Mouse (Mus musculus): ENCODE results near the gene Gm45716. TPM values are rescaled to one million over a fixed set of nuclear protein-coding genes. Genes with fewer than 3 reads are reported as not detected.
"Not testable (repeated sequence)": the region's sequence is repeated elsewhere in the genome, so short reads cannot be mapped to it uniquely, and the experiment has no call there.

Gene Gm45716
- polyA plus RNA-seq, 1 experiment from 2014 or later, result 22.0 TPM

GRCm38 (mm10) chr11:90275663-90276062 is 88.2 kb downstream of the Gm45716 start:
- 87% methylated on average over 7 of the region's 7 CpGs for WGBS
- Histone ChIP-seq H3K9ac (no peak overlapping the region), H3K36me3 (peaks cover 22% of the 10 kb centered on the region), H3K4me1 (replicated peaks) (no peaks in the 10 kb centered on the region), H3K9me3 (no peaks in the 10 kb centered on the region), H3K27ac (replicated peaks) (no peak overlapping the region), H3K4me3 (no peak overlapping the region), H3K4me2 (no peak overlapping the region), H3K27me3 (no peaks in the 10 kb centered on the region)
- no peak for ATAC-seq (ENCODE audit: low FRiP score, low read depth)

GRCm38 (mm10) chr11:90276150-90276549 is 88.7 kb downstream of the Gm45716 start:
- no peak for ATAC-seq (ENCODE audit: low FRiP score, low read depth)
- 82% methylated on average over 8 of the region's 8 CpGs for WGBS

GRCm38 (mm10) chr11:90276561-90276960 is 89.1 kb downstream of the Gm45716 start:
- H3K9me3 ChIP-seq, result no peaks in the 10 kb centered on the region
- H3K36me3 ChIP-seq, result peaks cover 22% of the 10 kb centered on the region
- no peak overlapping the region for H3K4me2 ChIP-seq
- no peak overlapping the region for H3K4me3 ChIP-seq
- H3K4me1 ChIP-seq (replicated peaks), result no peaks in the 10 kb centered on the region
- no peak overlapping the region for H3K27ac ChIP-seq (replicated peaks)
- ATAC-seq (ENCODE audit: low FRiP score, low read depth), result no peak
- no peaks in the 10 kb centered on the region for H3K27me3 ChIP-seq
- WGBS, result 82% methylated on average over 12 of the region's 12 CpGs
- H3K9ac ChIP-seq, result no peak overlapping the region

More at GRCm38 (mm10) chr11:90276150-90276549, 88.7 kb downstream of the Gm45716 start:
- H3K9me3 ChIP-seq, result no peaks in the 10 kb centered on the region
- H3K4me3 ChIP-seq, result no peak overlapping the region
- no peak overlapping the region for H3K9ac ChIP-seq
- H3K27me3 ChIP-seq, result no peaks in the 10 kb centered on the region
- no peak overlapping the region for H3K4me2 ChIP-seq
- H3K36me3 ChIP-seq, result peaks cover 22% of the 10 kb centered on the region
- H3K27ac ChIP-seq (replicated peaks), result no peak overlapping the region
- H3K4me1 ChIP-seq (replicated peaks), result no peaks in the 10 kb centered on the region

GRCm38 (mm10) chr11:90280069-90280468 is 92.6 kb downstream of the Gm45716 start:
- WGBS, result 92% methylated on average over 5 of the region's 5 CpGs
- no peak overlapping the region for H3K9ac ChIP-seq
- H3K36me3 ChIP-seq, result peaks cover 10% of the 10 kb centered on the region; the same call in 1 of the 2 replicates
- H3K27me3 ChIP-seq, result no peaks in the 10 kb centered on the region
- no peak overlapping the region for H3K4me3 ChIP-seq
- no peaks in the 10 kb centered on the region for H3K9me3 ChIP-seq
- no peak overlapping the region for H3K4me2 ChIP-seq
- no peak for ATAC-seq (ENCODE audit: low FRiP score, low read depth)
- H3K27ac ChIP-seq (replicated peaks), result no peak overlapping the region
- H3K4me1 ChIP-seq (replicated peaks), result no peaks in the 10 kb centered on the region

GRCm38 (mm10) chr11:90281943-90282342 is 94.5 kb downstream of the Gm45716 start:
- H3K4me3 ChIP-seq; H3K9ac ChIP-seq; H3K4me1 ChIP-seq (replicated peaks); H3K27me3 ChIP-seq; ATAC-seq (ENCODE audit: low FRiP score, low read depth); H3K36me3 ChIP-seq; H3K27ac ChIP-seq (replicated peaks); H3K4me2 ChIP-seq; H3K9me3 ChIP-seq: not testable (repeated sequence)
- 92% methylated on average over 2 of the region's 2 CpGs for WGBS

- WGBS, result 81% methylated on average over 4 of the region's 4 CpGs
- Histone ChIP-seq H3K9me3 (no peaks in the 10 kb centered on the region), H3K9ac (no peak overlapping the region), H3K27me3 (no peaks in the 10 kb centered on the region), H3K4me2 (no peak overlapping the region), H3K4me1 (replicated peaks) (no peaks in the 10 kb centered on the region), H3K36me3 (no peaks in the 10 kb centered on the region), H3K4me3 (no peak overlapping the region), H3K27ac (replicated peaks) (no peak overlapping the region)
- ATAC-seq (ENCODE audit: low FRiP score, low read depth), result no peak
These were observed 95.7 kb downstream of the Gm45716 start for GRCm38 (mm10) chr11:90283159-90283558.

GRCm38 (mm10) chr11:90283601-90284000 is 96.1 kb downstream of the Gm45716 start:
- no peaks in the 10 kb centered on the region for H3K4me1 ChIP-seq (replicated peaks)
- H3K27ac ChIP-seq (replicated peaks), result no peak overlapping the region
- no peak overlapping the region for H3K4me3 ChIP-seq
- no peaks in the 10 kb centered on the region for H3K9me3 ChIP-seq
- 87% methylated on average over 6 of the region's 6 CpGs for WGBS
- no peaks in the 10 kb centered on the region for H3K36me3 ChIP-seq
- ATAC-seq (ENCODE audit: low FRiP score, low read depth), result no peak
- no peak overlapping the region for H3K9ac ChIP-seq
- H3K4me2 ChIP-seq, result no peak overlapping the region
- H3K27me3 ChIP-seq, result no peaks in the 10 kb centered on the region

- Histone ChIP-seq H3K36me3 (no peaks in the 10 kb centered on the region), H3K4me3 (no peak overlapping the region), H3K4me1 (replicated peaks) (no peaks in the 10 kb centered on the region), H3K4me2 (no peak overlapping the region), H3K9me3 (no peaks in the 10 kb centered on the region), H3K27me3 (no peaks in the 10 kb centered on the region), H3K9ac (no peak overlapping the region), H3K27ac (replicated peaks) (no peak overlapping the region)
- ATAC-seq (ENCODE audit: low FRiP score, low read depth), result no peak
- WGBS, result 57% methylated on average over 2 of the region's 2 CpGs
These were observed 96.6 kb downstream of the Gm45716 start for GRCm38 (mm10) chr11:90284079-90284478.

GRCm38 (mm10) chr11:90284623-90285022 is 97.1 kb downstream of the Gm45716 start:
- Histone ChIP-seq H3K9ac (no peak overlapping the region), H3K4me3 (no peak overlapping the region), H3K36me3 (no peaks in the 10 kb centered on the region), H3K27ac (replicated peaks) (no peak overlapping the region), H3K9me3 (no peaks in the 10 kb centered on the region), H3K4me1 (replicated peaks) (no peaks in the 10 kb centered on the region), H3K27me3 (no peaks in the 10 kb centered on the region), H3K4me2 (no peak overlapping the region)
- WGBS, result 66% methylated on average over 4 of the region's 4 CpGs
- no peak for ATAC-seq (ENCODE audit: low FRiP score, low read depth)

- no peaks in the 10 kb centered on the region for H3K9me3 ChIP-seq
- no peak overlapping the region for H3K27ac ChIP-seq (replicated peaks)
- H3K27me3 ChIP-seq, result no peaks in the 10 kb centered on the region
- no peak overlapping the region for H3K9ac ChIP-seq
- H3K36me3 ChIP-seq, result no peaks in the 10 kb centered on the region
- H3K4me3 ChIP-seq, result no peak overlapping the region
- no peak overlapping the region for H3K4me2 ChIP-seq
- no peak for ATAC-seq (ENCODE audit: low FRiP score, low read depth)
- no peaks in the 10 kb centered on the region for H3K4me1 ChIP-seq (replicated peaks)
- 89% methylated on average over 6 of the region's 6 CpGs for WGBS
These were observed 99.2 kb downstream of the Gm45716 start for GRCm38 (mm10) chr11:90286550-90287154.

- Histone ChIP-seq H3K4me1 (replicated peaks) (no peaks in the 10 kb centered on the region), H3K9ac (no peak overlapping the region), H3K27me3 (no peaks in the 10 kb centered on the region), H3K4me3 (no peak overlapping the region), H3K27ac (replicated peaks) (no peak overlapping the region), H3K4me2 (no peak overlapping the region), H3K36me3 (no peaks in the 10 kb centered on the region), H3K9me3 (no peaks in the 10 kb centered on the region)
- WGBS, result 59% methylated on average over 4 of the region's 4 CpGs
- ATAC-seq (ENCODE audit: low FRiP score, low read depth), result no peak
These were observed 103.7 kb downstream of the Gm45716 start for GRCm38 (mm10) chr11:90291156-90291555.

- H3K27me3 ChIP-seq, result no peaks in the 10 kb centered on the region
- no peak overlapping the region for H3K4me3 ChIP-seq
- H3K4me2 ChIP-seq, result no peak overlapping the region
- no peak overlapping the region for H3K27ac ChIP-seq (replicated peaks)
- H3K9me3 ChIP-seq, result no peaks in the 10 kb centered on the region
- H3K9ac ChIP-seq, result no peak overlapping the region
- no peaks in the 10 kb centered on the region for H3K4me1 ChIP-seq (replicated peaks)
- no peak for ATAC-seq (ENCODE audit: low FRiP score, low read depth)
- H3K36me3 ChIP-seq, result no peaks in the 10 kb centered on the region
These were observed 105.3 kb downstream of the Gm45716 start for GRCm38 (mm10) chr11:90292766-90293165.

- Histone ChIP-seq H3K4me2 (no peak overlapping the region), H3K4me3 (no peak overlapping the region), H3K27me3 (no peaks in the 10 kb centered on the region), H3K4me1 (replicated peaks) (no peaks in the 10 kb centered on the region), H3K9ac (no peak overlapping the region), H3K27ac (replicated peaks) (no peak overlapping the region), H3K9me3 (no peaks in the 10 kb centered on the region), H3K36me3 (no peaks in the 10 kb centered on the region)
- ATAC-seq (ENCODE audit: low FRiP score, low read depth), result no peak
- WGBS, result 93% methylated on average over 2 of the region's 2 CpGs
These were observed 107.1 kb downstream of the Gm45716 start for GRCm38 (mm10) chr11:90294622-90295021.
